Mouse (Mus musculus) layer of hippocampus, adult 18-20 months (tissue): ENCODE results near the gene Grik4. TPM values are rescaled to one million over a fixed set of nuclear protein-coding genes. Genes with fewer than 3 reads are reported as not detected.
A peak's percentile ranks its signal among the peaks of the same experiment; 100 is the strongest.

Experiments used
- DNase-seq, 2 experiments: peaks; one replicate each; pipeline ENCODE4 v3.0.0; 2022; ENCODE audit warnings: low spot score in 2 of 2
- total RNA-seq, 2 experiments: library from RNA; stranded (reverse); gene quantifications; 2 replicates each; pipeline ENCODE4 v1.2.3; 2021

The Grik4 gene
- total RNA-seq, 2 experiments from 2014 or later: 50.7 to 54.9 TPM

DNA sequence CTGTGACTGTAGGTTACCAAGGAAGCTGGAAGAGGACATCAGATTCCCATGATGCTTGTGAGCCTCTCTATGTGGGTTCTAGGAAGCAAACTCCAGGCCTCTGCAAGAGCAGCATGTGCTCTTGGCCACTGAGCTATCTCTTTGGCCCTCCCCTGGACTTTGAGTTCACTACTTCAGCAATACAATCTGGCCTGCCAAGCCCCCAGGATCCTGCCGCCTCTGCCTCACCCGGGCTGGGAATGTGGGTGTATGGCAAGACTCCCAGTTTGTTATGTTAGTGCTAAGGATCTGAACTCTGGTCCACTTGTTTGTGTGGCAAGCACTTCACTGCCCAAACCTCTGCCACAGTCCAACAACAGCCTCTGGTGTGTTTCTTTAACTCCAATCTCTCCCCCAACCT is 193.1 kb downstream of the Grik4 start:
- no peak for DNase-seq

GRCm38 (mm10) chr9:42750176-42750575 is 194.1 kb downstream of the Grik4 start:
- DNase-seq: no peak

GRCm38 (mm10) chr9:42745982-42746381 is 198.3 kb downstream of the Grik4 start:
- peak in 1 of 2 experiments; percentile 54 for DNase-seq

DNA sequence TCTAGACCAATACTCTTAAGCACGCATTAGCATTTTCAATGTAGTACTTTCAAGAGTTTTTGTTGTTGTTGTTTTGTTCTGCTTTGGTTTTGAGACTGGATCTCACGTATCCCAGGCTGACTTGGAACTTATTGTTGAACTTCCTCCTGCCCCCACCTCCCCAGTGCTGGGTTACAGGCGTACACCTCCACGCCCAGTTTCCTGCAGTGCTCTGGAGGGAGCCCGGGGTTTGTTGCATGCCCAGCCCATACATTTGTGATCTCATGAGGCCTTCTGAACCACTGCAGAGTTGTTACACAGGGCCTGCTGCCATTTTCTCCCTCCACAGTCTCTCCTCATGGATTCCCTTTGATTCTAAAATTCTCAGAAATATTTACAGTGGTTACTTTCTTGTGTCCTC is 201.9 kb downstream of the Grik4 start:
- no peak for DNase-seq

- no peak for DNase-seq
These were observed 207.5 kb downstream of the Grik4 start for GRCm38 (mm10) chr9:42736697-42737335.

GRCm38 (mm10) chr9:42735086-42735485 is 209.2 kb downstream of the Grik4 start:
- no peak for DNase-seq

DNA sequence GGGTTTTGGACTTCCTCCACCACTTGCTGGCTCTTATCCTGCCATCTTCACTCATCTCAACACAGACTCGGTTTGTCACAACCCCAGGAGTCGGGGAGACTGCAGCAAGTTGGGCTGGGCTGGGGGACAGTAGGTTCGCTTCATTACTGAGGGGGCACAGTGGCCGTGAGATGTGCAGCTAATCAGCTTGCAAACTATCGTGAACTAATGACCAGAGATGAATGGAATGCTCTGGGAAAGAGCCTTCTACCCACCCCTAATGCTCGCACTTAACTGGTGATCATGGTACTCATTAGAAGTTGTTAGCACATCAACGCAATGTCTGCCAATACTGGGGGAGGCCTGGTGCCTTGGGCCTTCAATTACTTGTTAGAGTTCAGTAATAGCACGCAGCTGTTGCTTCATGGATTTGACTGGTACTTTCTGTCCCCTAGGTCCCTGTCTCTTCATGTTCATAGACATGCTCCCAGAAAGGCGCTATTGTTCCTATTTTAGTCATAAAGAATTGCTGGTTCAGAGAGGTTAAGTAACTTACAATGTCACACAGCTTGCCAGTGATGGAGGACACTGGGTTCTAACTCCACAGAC is 211.5 kb downstream of the Grik4 start:
- no peak for DNase-seq

DNA sequence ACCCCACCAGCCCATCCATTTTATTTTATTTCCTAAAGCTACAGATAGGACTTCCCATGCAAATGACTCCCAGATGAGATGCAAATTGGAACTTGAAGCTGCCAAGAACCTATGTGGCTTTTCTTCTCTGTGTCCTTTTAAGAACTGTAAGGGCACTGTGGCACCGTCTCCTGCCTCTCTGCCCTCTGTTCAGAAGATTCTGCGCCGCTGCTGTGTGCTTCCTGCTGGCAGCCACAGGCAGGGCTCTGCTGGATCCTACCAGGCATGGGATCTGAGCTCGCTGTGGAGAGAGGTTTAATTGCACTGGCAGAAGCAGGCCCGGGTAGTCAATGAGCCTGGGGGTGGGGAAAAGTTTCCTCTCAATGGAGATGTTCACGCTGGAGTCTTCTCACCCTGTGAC is 215.8 kb downstream of the Grik4 start:
- no peak for DNase-seq

GRCm38 (mm10) chr9:42727661-42728060 is 216.6 kb downstream of the Grik4 start:
- no peak for DNase-seq

DNA sequence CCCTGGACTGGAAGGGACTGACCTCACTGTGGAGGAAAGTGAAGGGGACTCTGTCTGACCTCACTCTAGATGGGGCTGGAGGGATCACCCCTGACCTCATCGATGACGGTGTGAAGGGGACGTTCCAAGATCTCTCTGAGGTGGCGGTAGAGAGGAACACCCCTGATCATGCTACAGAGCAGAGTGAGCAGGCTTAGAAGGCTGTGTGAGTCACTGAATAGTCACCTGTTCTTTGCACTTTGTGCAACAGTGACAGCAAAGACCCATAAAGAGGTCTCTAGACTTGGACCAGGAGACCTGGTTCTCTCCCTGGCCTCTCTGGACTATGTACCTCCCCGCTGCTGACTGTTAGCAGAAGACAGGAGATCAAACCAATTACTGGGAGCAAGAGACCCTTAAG is 217.1 kb downstream of the Grik4 start:
- no peak for DNase-seq

DNA sequence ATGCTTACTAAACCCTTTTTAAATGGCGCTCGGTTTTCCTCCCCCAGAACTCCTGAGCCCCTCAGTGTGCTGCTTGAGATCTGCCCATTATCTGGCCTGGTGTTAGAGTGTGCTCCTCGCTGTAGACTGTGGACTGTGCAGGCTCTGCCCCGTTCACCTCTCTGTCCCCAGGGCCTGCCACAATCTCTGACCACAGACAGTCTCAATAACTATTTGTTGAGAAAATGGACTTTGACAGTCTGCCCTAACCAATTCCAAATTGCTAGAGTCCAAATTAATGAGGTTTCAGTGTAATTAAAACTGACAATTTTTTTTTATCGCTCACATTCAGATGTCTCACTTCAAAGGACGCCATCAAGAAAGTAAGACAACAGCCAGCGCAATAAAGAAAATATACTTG is 220.2 kb downstream of the Grik4 start:
- DNase-seq: no peak

- no peak for DNase-seq
These were observed 221.8 kb downstream of the Grik4 start for GRCm38 (mm10) chr9:42722501-42722900.

GRCm38 (mm10) chr9:42721718-42722117 is 222.6 kb downstream of the Grik4 start:
- DNase-seq: no peak

GRCm38 (mm10) chr9:42721146-42721545 is 223.1 kb downstream of the Grik4 start:
- DNase-seq: no peak

- no peak for DNase-seq
These were observed 230.4 kb downstream of the Grik4 start for GRCm38 (mm10) chr9:42713912-42714311.

- DNase-seq: no peak
These were observed 238.4 kb downstream of the Grik4 start for GRCm38 (mm10) chr9:42705848-42706247.

DNA sequence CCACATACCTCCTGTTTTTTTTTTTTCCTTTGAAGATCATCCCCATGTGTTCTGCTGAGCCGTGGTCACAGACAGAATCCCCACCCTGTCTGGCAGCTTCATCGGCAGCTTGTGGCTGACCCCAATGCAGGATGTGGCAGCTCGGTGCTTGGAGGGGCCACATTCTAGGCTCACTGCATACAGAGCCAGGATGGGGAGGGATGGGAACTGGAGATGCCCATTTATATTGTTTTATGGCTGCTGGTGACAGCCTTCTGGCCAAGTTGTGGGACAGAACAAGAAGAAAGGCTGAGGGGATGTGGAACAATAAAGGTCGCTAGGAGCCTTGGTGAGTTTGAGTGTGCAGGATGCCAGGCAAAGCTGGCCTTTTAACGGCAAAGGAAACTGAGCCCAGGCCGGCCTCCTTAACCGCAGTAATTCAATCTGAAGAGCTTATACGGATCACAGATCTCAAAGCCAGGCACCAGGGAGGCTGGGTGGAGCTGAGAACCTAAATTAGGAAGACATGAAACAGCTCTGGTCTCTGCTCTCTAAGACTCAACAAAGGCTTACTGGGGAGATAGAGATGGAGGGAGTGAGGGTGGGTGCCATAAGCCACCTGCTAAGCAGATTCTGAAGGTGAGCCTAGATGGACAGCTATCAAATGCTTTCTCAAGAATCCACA is 241.0 kb downstream of the Grik4 start:
- DNase-seq: no peak

DNA sequence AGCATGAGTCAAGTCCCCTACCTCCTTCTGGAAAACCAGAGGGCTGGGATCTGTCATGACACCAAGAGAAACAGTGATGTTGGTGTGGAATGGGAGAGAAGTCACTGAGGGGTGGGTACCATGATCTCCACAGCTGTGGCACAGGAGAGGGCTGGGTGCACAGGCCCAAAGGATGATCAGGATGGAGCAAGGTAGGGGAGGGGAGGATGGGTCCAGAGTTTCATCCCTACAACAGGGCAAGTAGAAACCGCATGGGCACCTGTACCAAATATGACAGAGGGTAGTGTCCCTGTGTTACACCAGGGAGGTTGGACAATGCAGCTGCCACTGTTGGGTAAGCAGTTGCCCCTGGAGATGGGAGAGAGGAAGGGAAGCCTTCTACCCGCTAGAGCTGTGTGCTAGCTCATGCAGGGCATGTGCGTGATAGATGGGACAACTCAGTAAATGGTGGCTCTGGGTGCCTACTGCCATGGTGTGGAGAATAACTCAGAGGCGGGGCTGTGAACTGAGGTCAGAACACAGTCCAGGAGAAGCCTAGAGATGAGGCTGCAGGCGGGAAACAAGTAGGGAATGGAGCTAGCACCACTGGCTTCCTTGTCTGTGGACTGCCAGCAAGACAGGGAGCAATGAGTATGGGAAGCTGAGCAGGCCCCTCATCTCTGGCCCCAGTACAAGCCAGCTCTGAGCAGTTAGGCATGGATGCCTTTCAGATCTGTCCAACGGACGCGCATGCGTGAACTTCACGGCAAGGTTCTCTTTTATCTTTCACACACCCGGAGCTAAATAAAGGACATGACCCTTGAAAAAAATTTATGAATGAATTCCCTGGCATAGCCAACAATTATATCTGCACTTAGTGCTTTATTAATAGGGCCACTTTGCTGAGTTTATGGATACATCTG is 241.8 kb downstream of the Grik4 start:
- no peak for DNase-seq

- DNase-seq: no peak
These were observed 242.6 kb downstream of the Grik4 start for GRCm38 (mm10) chr9:42701729-42702128.

GRCm38 (mm10) chr9:42693024-42693423 is 251.3 kb downstream of the Grik4 start:
- no peak for DNase-seq

GRCm38 (mm10) chr9:42688143-42688542 is 256.1 kb downstream of the Grik4 start:
- peak; percentile 32 to 71 for DNase-seq

GRCm38 (mm10) chr9:42686104-42686503 is 258.2 kb downstream of the Grik4 start:
- peak in 1 of 2 experiments; percentile 62 for DNase-seq
